Mouse (Mus musculus) gastrocnemius, adult 8-10 months (tissue): Measurements from ENCODE around the gene Anks6. TPM values are rescaled to one million over a fixed set of nuclear protein-coding genes. Genes with fewer than 3 reads are reported as not detected.

Source experiments
- DNase-seq, 2 experiments: peaks; one replicate each; pipeline ENCODE4 v3.0.0; 2022; ENCODE audit warnings: low spot score in 2 of 2
- total RNA-seq, 4 experiments: library from RNA; stranded (reverse); gene quantifications; 2 replicates each; pipeline ENCODE4 v1.2.4; 2022

Gene Anks6
- total RNA-seq, 4 experiments from 2014 or later, result 0.78 to 1.7 (median 1.1) TPM

DNA sequence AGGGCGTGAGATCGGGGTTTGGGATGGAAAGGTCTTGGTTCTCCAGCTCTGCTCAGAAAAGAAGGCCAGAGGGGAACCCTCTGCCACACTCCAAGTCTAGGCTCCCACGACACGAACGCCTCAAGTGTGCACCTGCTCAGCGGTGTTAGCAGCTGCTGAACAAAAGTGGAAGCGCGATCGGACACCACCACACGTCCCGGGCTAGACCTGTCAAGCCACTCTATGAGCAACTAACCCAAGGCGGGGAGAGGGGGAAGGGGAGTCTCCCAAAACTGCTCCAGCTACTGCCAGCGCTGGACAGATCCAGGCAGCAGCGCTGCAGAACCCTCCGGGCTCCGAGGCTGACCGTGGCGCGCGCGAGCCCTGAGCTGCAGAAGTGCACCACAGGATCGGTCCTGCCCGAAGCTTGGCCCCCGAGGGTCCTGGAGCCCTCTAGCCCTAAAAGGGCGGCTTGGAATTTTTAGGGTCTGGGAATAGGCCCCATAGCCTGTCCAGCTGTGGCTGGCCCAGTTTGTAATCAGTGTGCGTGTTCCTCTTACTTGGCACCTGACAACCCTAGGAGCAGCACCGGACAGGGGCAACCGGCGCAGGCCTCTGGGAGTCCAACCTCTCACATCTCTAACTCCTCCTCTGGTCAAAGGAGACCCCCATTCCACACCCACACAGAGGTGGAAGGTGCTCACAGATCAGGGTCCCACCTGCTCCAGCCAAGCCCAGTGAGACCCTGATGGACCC, 66.8 kb downstream of the Anks6 start:
- DNase-seq, result no peak

DNA sequence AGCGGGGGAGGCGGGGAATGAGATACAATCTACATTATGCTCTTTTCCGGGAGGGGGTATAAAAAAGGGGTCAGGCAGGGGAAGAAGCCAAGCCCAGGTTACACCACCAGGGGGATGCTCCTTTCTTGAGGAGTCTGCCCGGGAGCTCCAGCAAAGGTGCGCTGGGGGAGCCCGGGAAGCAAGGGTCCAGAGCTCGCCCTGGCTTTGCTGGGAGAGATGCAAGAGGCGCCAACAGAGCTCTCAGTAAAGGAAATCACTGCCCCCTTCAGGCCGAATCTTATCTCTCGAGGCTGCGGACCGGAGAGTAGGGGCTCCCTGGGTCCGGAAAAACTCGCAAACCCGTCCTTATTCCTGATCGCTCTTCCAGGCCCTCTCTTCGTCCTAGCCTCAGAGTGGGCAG, 67.4 kb downstream of the Anks6 start:
- no peak for DNase-seq

DNA sequence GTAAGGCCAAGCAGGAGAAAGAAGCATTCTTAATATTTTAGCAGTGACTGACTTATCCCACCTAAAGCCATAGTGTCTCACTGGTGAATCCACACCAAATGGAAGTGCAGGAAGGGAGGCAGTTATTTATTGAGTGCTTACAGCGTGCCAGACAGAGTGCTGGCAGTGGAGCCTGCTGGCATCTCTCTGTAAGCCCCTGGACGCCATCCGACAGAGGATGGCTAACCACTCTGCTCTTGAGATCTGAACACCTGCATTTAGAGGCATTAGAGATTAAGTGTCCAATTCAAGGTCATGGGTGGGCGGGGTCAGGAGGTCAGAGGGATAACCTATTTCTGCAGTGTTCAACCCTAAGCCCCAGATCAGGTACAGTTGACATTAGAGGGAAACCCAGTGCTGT, 68.4 kb downstream of the Anks6 start:
- no peak for DNase-seq

DNA sequence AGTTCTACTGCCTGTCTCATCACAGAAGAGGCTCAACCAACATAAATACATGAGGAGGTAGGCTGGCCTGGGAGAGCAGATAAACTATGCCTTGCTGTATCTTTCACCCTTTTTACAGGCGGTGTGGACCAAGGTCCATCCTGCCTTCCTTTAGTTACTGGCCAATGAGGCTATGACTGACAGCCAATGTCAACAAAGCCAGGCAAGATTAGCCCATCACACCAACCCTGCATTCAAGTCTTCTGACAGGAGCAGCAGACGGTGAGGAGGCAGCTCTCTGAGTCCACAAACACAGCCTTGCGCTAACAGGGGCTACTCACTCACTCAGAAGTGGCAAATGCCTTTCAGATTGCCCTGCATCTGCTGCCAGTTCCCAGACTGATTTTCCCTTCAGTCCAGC, 69.0 kb downstream of the Anks6 start:
- no peak for DNase-seq

DNA sequence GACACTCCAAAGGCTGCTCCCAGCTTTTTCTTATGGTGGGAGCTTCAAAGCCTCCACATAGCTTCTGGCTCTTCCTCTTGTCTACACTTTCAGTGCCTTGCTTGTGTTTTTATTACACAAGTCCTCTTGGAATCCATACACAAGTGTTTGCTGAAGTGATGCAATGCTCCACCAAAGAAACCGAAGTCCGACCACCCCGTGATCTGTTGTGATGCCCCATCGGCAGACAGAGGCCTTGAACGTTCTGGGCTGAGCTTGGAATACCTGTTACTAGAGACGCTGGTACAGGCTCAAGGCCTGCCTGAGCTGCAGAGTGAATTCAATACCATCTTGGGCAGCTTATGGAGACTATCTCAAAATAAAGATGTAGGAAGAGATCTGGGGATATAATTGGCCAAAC, 69.4 kb downstream of the Anks6 start:
- no peak for DNase-seq

DNA sequence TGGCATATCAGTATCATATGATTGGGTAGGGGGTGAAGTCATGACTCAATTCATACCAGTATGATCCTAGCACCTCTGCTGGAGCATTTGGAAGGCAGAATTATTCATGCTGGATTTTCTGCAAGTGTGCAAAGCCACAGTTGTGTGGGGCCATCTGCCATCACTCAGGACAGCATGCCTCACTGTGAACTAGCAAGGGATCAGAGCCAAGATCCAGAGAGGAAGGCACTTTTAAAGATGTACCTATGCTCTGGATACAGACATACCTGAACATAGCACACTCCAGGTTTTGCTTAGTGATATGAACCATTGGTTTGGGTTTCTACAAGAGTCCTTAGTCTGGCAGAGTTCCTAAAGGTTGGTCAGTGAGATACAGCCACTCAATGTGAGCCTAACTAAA, 71.2 kb downstream of the Anks6 start:
- DNase-seq, result no peak

DNA sequence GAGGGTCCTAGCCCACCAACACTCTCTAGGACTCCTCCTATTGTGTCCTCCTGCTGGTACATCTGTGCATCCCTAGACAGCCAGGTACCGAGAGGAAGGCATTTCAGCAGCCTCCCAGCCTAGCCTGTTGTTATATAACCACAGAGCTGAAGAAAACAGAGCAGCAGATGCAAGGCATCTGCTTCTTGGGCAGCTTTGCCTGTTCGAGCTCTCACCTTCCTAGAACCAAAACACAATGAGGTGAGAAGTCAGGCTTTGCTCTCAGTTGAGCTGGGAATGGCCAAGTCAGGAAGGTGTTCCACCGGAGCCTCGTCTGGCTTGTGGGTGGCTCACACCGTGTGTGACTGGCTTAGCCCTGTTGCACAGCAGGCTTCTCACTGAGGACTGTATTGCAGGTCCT, 74.3 kb downstream of the Anks6 start:
- DNase-seq, result no peak

DNA sequence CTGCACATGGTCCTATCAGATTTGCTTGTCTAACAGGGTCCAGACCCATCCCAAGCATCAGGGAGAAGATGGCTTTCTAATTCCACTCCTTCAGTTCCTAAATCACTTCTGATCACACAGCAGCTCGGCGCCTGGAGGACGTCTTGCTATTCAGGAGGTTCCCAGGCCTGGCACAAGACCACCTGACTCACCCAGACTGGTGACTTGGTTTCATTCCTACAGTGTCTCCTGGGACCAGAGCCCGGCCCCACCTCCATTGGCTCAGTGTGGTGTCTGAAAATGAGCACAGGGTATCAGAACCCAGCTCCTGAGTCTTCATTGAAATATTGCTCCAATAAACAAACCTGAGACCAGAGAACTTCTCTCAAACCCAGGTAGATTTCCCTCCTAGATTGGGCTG, 75.1 kb downstream of the Anks6 start:
- DNase-seq, result no peak

DNA sequence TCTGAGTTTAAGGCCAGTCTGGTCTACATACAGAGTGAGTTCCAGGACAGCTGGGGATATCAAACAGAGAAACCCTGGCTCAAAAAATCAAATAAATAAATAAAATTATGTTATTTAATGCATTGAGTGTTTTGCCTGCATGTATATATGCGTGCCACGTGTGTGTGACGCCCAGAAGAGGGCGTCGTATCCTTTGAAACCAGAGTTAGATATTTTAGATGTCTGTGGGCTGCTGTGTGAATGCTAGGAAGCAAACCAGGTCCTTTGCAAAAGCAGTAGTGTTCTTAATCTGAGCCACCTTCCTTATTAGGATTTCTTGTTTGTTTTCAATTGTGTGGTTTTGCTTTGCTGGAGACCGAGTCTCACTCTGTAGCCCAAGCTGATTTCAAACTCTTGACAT, 78.9 kb downstream of the Anks6 start:
- DNase-seq, result no peak

DNA sequence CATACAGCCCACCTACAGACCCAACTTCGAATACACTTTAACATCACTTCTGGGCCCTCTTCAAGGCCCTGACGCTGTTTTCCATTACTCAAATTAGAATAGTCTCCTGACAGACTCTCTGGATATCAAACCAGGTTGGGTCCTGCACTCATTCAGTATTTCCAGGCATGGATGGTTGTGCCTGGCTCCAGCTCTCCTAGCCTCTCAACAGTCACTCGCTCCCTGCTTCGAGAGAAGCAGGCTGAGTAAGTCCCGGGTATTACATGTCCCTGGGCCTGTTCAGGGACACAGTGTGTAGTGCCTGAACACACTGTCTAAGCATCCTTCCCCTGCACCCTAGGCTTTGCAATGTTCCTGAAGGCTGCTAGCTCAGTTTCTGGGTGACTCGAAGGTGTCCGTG, 80.1 kb downstream of the Anks6 start:
- no peak for DNase-seq

DNA sequence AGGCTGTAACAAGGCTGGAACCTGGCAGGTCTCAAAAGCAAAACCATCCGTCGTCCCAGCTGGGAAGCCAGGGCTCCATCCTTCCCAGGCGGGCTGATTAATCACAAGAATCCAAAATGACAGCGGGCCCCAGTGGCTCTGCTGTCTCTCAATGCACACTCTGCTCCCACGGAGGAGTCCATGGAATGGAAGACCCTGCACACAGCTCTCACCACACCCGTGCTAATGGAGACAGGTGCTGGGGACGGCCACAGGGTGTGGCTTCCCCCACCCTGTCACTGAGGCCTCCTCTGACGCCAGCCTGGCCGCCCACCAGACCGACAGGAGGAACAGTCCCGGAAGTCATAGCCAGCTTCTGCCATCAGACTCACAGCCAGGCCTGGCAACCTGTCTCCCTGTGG, 80.6 kb downstream of the Anks6 start:
- DNase-seq, result no peak

DNA sequence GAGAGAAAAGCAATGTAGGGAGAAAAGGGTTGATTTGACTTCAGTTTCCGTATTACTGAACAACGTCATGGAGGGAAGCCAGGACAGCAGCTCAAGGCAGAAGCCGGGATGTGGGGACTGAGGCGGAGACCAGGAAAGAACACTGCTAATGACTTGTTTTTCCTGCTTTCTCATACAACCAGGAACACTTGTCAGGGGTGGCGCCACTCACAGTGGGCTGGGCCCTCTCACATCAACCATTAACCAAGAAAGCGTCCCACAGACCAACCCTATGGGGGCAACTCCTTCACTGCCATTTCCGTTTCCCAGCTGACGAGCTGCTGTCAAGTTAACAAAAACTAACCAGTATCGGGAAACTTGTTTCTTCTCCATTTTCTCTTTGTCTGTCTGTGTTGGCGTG, 83.9 kb downstream of the Anks6 start:
- no peak for DNase-seq

DNA sequence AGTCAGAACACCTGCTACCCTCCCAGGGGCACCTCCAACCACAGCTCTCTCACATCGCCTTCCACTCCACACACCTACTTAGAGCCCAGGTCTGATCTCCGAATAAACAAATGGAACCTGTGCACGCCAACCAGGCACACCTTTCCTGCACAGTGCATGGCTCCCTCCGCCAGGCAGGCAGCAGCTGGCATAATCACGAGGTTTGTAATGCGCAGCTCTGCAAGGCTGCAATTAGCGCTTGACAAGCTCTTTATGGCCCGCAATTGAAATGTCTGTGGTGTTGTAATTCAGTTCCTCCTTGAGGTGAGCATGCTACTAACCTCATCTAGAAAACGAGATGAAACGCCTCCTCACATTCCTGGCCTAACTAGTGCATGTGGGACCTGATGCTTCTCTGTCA, 89.2 kb downstream of the Anks6 start:
- no peak for DNase-seq

DNA sequence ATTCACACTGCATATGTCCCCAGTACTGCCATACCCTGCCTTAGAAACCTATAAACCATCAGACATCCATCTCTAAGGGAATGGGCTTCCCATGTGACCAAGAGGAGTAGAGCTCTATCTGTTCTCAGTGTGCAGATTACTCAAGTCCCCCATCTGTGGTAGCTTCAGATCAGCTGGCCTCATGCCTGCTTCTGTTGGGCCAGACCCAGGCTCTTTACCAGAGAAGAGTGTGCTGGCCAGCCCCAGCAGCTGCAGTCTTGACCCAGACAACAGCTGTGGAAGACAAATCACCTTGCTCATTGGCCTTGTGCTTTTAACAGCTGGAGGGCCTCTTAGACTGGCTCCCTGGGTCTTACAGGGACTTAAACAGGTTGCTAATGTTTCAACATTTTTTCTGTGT, 90.7 kb downstream of the Anks6 start:
- no peak for DNase-seq

Other genes with a start within 250 kb of the Anks6 start
- under 1 TPM in 2 of 4 experiments, not detected in 2; 0.05 to 0.17 TPM for gene Gabbr2, start 65.6 kb downstream of the Anks6 start, total RNA-seq
- gene Galnt12, start 34.5 kb upstream of the Anks6 start, total RNA-seq, result under 1 TPM in 2 of 4 experiments, not detected in 2; 0.12 to 0.16 TPM
- gene Col15a1, start 150.7 kb upstream of the Anks6 start, total RNA-seq, result 10 to 100 TPM in 3 of 4 experiments, 1 to 10 TPM in 1; 9.7 to 30.8 (median 14.9) TPM